Mouse (Mus musculus): ENCODE results near the gene Krt86.
"Not testable (repeated sequence)": the region's sequence is repeated elsewhere in the genome, so short reads cannot be mapped to it uniquely, and the experiment has no call there.

Gene Krt86

DNA sequence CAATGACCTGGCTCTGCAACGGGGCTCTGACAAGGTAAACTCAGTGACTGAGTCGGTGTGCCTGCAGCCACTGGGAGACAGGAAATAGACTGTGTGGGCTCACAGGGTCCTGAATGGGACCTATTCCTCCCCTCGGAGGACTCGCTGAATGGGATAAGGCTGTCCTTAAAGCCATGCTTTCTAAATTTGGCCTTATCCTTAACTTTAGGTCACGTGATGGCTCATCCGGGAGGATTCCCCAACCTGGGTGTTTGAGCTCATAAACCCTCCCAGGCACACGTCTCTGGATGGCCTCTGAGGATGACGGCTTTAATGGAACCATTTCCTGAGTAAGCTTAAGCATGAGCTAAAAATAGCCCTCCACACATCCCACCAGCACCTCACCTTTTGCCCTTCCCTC, 19.4 kb downstream of the Krt86 start:
- DNase-seq (ENCODE audit: low spot score), result no peak

DNA sequence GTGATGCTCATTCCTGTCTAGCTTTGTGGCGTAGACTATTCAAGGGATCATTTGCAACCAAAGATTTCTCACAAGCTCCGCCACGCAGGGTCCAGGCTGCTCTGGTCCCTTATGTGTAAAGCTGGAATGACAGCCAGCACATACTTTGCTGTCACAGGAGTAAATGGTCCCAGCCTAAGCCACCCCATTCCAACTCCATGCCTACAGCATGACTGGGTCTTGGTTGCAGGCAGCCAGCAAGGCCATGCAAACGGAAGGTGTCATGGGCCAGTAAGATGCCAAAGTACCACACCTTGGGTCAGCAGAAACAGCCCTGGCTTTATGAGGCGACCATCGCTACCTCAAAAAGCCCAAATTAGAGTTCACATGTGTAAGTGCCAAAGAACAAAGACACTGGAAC, 20.4 kb downstream of the Krt86 start:
- no peak for DNase-seq (ENCODE audit: low spot score)

DNA sequence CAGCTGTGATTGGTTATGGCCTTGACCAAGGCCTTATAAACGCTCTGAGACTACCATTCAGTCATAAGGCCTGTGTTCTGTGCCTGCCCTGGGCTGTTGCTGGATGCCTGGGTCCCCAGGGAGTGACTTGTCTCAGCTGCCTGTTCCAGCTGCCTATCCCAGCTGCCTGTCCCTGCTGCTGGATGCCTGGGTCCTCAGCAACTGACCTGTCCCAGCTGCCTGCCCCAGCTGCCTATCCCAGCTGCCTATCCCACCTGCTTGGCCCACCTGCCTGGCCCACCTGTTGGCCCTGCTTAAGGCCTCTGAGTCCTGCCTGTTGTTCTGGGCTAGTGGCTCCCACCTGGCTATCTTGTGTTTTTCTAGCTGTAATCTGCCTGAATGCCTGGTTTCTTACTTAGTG, 20.9 kb downstream of the Krt86 start:
- DNase-seq (ENCODE audit: low spot score), result no peak

DNA sequence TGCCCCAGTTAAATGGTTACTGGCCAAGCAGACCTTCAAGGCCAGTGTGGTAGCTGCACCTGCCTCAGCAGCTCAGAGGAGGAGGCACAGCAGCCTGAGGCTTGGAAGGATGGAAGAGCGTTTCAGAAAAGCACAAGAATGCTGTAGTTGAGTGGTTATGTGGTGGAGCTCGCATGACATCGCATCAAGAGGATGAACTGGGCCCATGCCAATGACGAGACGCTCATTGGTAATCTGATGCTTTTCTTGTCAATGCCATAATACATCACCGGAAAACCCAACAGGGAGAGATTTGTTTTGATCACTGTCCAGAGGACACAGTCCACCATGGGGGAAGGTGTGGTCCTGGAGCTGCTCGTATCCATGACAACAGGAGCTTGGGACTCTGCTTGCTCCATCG, 22.0 kb downstream of the Krt86 start:
- no peak for DNase-seq (ENCODE audit: low spot score)

DNA sequence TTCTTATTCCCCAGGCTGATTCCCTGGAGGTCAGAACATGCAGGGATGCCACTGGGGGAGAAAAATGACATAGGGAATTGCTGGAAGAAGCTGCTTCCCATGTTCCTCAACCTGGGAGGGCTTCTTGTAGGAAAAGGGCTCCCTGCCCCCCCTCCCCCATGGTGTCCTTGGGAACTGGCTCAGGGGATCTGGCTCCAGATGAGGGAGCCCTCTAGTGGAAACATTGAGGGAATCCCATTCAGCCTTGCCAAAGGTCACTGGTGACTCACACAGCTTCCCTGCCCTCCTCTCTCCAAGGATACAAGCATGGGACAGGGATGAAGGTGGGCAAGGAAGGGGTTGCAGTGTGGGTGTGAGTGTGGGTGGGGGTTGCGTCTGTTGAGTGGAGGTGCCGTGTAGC, 23.9 kb downstream of the Krt86 start:
- DNase-seq (ENCODE audit: low spot score), result no peak

DNA sequence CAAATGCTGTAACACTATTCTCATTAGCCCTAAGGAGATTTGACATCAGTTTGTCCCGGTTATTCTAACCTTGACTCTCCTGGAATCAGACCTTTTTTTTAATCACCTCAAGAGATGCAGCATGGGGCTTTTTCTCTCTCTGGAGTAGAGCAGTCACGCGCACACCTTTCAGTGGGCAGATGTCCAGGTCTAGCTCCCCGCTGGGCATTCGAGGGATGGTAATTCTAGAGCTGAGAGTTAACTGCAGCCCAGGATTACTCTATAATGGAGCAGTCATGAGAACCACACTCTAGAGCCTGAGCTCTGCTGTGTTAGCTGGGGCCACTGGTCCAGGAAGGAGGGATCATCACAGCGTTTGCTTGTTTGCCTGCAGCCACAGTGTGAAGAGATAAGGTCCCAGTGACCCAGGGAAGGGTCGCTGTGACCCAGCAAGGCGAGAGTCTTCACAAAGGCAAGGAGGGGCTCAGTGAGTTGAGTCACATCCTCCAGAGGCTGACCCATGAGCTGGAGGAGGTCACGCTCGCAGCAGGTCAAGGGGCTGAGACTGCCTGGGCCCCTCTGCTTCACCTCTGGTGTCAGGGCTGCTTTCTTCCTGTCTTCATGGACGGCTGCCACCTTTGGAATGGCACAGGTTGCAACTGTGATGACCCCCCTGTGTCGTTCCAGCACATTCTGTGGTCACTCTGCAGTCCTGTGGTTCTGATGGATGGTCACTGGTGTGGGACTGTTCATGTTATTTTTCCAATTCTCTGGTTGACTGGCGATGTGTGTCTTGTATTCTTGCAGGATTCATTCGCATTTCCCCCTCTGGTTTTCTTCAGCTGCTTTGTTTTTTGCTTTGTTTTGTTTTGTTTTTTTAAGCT, 33.8 kb downstream of the Krt86 start:
- DNase-seq (ENCODE audit: low spot score), result no peak

DNA sequence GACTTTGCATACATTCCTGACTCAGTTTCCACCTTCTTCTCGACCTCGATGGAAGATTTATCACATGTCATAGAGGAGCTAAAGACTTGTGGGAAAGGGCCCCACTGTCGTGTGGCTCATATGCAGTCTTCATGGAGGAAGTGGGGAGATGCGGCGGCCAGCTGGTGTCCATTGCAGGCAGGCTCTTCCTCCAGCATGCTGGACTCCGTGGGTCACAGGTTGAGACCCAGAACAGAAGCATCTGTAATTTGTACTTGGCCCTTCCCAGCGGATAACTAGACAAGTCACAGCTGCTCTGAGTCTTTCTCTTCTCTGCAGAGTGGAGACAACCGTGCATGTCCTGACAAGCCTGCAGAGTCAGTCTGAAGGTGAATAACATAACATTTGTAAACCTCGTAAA, 35.0 kb downstream of the Krt86 start:
- no peak for DNase-seq (ENCODE audit: low spot score)

DNA sequence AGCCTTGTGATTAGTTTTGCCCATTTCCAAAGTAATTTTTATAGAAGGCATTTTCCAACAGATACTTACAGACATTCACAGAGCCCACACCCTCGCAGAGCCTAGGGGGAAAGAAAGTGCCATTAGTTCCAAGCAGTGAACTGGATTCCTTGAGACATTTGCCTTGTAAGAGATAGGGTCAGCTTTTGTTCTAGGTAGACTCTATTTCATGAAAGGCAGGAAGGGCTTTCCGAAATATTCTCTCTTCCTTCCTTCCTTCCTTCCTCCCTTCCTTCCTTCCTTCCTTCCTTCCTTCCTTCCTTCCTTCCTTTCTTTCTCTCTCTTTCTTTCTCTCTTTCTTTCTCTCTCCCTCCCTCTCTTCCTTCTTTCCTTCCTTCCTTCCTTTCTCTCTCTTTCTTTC, 43.9 kb downstream of the Krt86 start, which contains the start of gene Gm49425:
Gene Gm49425 (minus strand): TSS at position 101 of the 400 bp plus-strand sequence.
- DNase-seq (ENCODE audit: low spot score), result not testable (repeated sequence)

DNA sequence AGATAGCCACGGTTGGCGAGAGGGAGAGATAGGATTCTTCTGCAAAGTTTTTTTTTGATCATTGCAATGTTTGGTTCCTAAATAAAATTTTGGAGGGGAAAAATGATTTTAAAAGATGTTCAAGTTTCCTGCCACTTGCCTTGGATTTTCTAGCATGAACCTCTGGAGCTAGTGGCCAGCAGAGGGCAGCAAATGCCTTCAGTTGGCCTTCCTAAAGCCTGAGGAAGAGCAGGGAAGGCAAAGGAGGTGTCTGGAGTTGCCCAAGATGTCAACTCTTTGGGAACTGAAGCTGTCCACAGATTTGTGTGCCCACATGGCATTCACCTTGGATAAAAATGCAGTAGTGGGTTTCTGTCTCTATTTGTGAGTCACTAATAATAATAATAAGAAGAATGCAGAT, 46.5 kb downstream of the Krt86 start:
- DNase-seq (ENCODE audit: low spot score), result no peak

DNA sequence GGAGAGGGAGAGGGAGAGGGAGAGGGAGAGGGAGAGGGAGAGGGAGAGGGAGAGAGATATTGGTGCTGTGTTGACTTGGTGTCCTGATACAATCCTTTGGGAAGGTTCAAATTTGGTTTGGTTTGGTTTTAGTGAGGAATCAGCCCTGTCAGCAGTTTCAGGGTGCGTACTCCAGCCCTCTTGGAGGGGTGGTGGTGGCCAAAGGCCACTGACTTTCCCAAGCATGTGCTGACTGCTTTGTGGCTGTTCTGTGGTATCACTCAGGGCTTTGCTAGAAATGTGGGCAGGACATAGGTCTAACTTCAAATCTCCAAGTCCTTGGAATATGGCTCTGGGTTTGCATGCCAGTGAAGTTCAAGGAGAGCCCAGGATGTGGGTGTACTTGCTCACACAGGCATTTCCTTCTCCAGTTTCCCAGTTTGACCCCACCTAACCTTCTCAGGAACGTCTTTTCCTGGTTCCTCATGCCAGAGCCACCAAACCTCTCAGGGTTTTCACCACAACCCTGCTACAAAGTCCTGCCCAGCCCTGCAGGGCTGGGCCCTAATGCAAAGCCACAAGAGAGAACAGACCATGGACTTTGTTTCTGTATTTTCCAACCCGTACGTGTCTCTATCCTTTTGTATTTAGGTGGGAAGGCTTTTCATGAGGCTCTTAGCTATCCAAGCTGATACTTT, 49.4 kb downstream of the Krt86 start:
- DNase-seq (ENCODE audit: low spot score), result no peak
